Mouse (Mus musculus) MEL (cell line): Measurements from ENCODE around the gene Tmod1.
A peak's percentile ranks its signal among the peaks of the same experiment; 100 is the strongest.

Source experiments
- CHD2 ChIP-seq: IDR thresholded peaks from 2 replicates; pipeline ENCODE4 v1.6.1; 2011; ENCODE audit warnings: low read length, improper control_type of control experiment
- CTCF ChIP-seq, 3 experiments: IDR thresholded peaks in 2 of 3; conservative IDR thresholded peaks in 1 of 3; 2 replicates each; pipeline ENCODE4 v1.5.1; 2011 to 2012; ENCODE audit warnings: low read length in 3 of 3, low read depth in 2 of 3, mild to moderate bottlenecking in 2 of 3, improper control_type of control experiment in 1 of 3, inconsistent platforms in 1 of 3, mixed read lengths in 1 of 3, moderate library complexity in 1 of 3; ENCODE audit not compliant: control insufficient read depth in 1 of 3, insufficient read depth in 1 of 3, poor library complexity in 1 of 3, severe bottlenecking in 1 of 3
- EP300 ChIP-seq, 2 experiments: IDR thresholded peaks; 2 replicates each; pipeline ENCODE4 v1.6.1; 2011; ENCODE audit warnings: improper control_type of control experiment in 2 of 2, low read length in 2 of 2, low read depth in 1 of 2, mild to moderate bottlenecking in 1 of 2
- HCFC1 ChIP-seq: IDR thresholded peaks from 2 replicates; pipeline ENCODE4 v1.6.1; 2012; ENCODE audit warnings: low read depth, mild to moderate bottlenecking, inconsistent platforms, low read length, improper control_type of control experiment, moderate library complexity
- JUND ChIP-seq: IDR thresholded peaks from 2 replicates; pipeline ENCODE4 v1.6.1; 2011; ENCODE audit warnings: low read depth, mild to moderate bottlenecking, improper control_type of control experiment, low read length
- KAT2A ChIP-seq: conservative IDR thresholded peaks from 2 replicates; pipeline ENCODE4 v1.6.1; 2012; ENCODE audit warnings: low read depth, low read length, improper control_type of control experiment, inconsistent platforms
- MAZ ChIP-seq: IDR thresholded peaks from 2 replicates; pipeline ENCODE4 v1.6.1; 2012; ENCODE audit warnings: low read depth, mild to moderate bottlenecking, inconsistent platforms, low read length, improper control_type of control experiment
- MXI1 ChIP-seq: IDR thresholded peaks from 2 replicates; pipeline ENCODE4 v1.6.1; 2011; ENCODE audit warnings: mild to moderate bottlenecking, low read depth, low read length, improper control_type of control experiment
- NRF1 ChIP-seq: IDR thresholded peaks from 2 replicates; pipeline ENCODE4 v1.6.1; 2014; ENCODE audit warnings: low read depth, mild to moderate bottlenecking, inconsistent platforms, low read length, improper control_type of control experiment, moderate library complexity; ENCODE audit not compliant: poor library complexity, insufficient read depth, severe bottlenecking
- POLR2A ChIP-seq, 2 experiments: IDR thresholded peaks; 2 replicates each; pipeline ENCODE4 v1.6.1; 2011 to 2012; ENCODE audit warnings: low read length in 2 of 2, mild to moderate bottlenecking in 2 of 2, control low read depth in 1 of 2, improper control_type of control experiment in 1 of 2, low read depth in 1 of 2, moderate library complexity in 1 of 2; ENCODE audit not compliant: control insufficient read depth in 1 of 2, insufficient read depth in 1 of 2, poor library complexity in 1 of 2
- TBP ChIP-seq: IDR thresholded peaks from 2 replicates; pipeline ENCODE4 v1.8.0; 2011; ENCODE audit warnings: low read depth, low read length, improper control_type of control experiment

DNA sequence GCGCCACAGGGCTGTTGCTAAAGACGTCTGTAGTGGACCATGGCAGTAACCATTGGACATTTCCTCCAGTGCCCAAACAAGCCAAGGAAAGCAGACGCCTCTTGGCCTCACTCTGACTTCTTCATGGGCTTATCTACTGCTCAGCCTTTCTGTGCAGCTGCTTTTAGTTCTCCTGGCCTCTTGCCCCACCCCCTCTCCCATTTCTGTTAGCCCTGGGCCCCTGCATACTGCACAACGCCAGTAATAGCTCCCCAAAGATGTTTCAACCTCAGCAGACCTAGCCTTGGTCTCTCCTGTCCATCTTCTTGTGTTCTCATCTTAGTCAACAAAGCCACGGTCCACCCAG lies 3.7 kb downstream of the Tmod1 start:
- TF ChIP-seq CHD2 (no peak), EP300 (IDR thresholded peaks at IDR 0.05; ENCODE audit: low read depth in 1 of 2, low read length in 2 of 2) (peak in 1 of 2 experiments; percentile 48; a peak in 2 of 4 replicates), KAT2A (no peak), MXI1 (no peak), JUND (no peak), TBP (no peak), MAZ (no peak), POLR2A (IDR thresholded peaks at IDR 0.05; ENCODE audit: control insufficient read depth in 1 of 2, insufficient read depth in 1 of 2, low read depth in 1 of 2, low read length in 2 of 2, poor library complexity in 1 of 2) (no peak), CTCF (IDR thresholded peaks at IDR 0.05 in 2 of 3, conservative IDR thresholded peaks at IDR 0.05 in 1 of 3; ENCODE audit: control insufficient read depth in 1 of 3, insufficient read depth in 1 of 3, low read depth in 2 of 3, low read length in 3 of 3, poor library complexity in 1 of 3, severe bottlenecking in 1 of 3) (no peak), NRF1 (no peak), HCFC1 (no peak)
